Mouse (Mus musculus) gonadal fat pad, adult 2 months (tissue): ENCODE measurements at regions not wholly inside any gene's neighbourhood (a gene's known extent, or its start where the extent isn't known, plus 50 kb on each side); places are given as distances from the start of the nearest gene placed in this dataset.
A peak's percentile ranks its signal among the peaks of the same experiment; 100 is the strongest.

ENCODE experiments used
- DNase-seq: peaks from one replicate; pipeline ENCODE4 v3.0.0-alpha.2; 2012; ENCODE audit warnings: low read depth

GRCm38 (mm10) chr5:141054991-141055390, 54.6 kb upstream of the Card11 start:
- DNase-seq: no peak

GRCm38 (mm10) chr5:141055596-141056343, 55.4 kb upstream of the Card11 start:
- no peak for DNase-seq

GRCm38 (mm10) chr5:141058141-141058540, 57.8 kb upstream of the Card11 start:
- DNase-seq: peak; percentile 87

- no peak for DNase-seq
These were observed 58.5 kb upstream of the Card11 start for GRCm38 (mm10) chr5:141058863-141059262.

- no peak for DNase-seq
These were observed 61.8 kb upstream of the Card11 start for GRCm38 (mm10) chr5:141062144-141062543.

GRCm38 (mm10) chr5:141067561-141067960, 67.2 kb upstream of the Card11 start:
- no peak for DNase-seq

- no peak for DNase-seq
These were observed 74.1 kb upstream of the Card11 start for GRCm38 (mm10) chr5:141074457-141074856.

- no peak for DNase-seq
These were observed 75.8 kb upstream of the Card11 start for GRCm38 (mm10) chr5:141076158-141076557.

GRCm38 (mm10) chr5:141076942-141077341, 76.6 kb upstream of the Card11 start:
- no peak for DNase-seq

- no peak for DNase-seq
These were observed 80.5 kb upstream of the Card11 start for GRCm38 (mm10) chr5:141080896-141081295.

GRCm38 (mm10) chr5:141084056-141084730, 83.8 kb upstream of the Card11 start:
- no peak for DNase-seq

GRCm38 (mm10) chr5:141084746-141085145, 84.4 kb upstream of the Card11 start:
- DNase-seq: no peak

- DNase-seq: no peak
These were observed 91.3 kb upstream of the Card11 start for GRCm38 (mm10) chr5:141091676-141092075.

- DNase-seq: no peak
These were observed 93.3 kb upstream of the Card11 start for GRCm38 (mm10) chr5:141093641-141094040.

- DNase-seq: no peak
These were observed 97.5 kb upstream of the Card11 start for GRCm38 (mm10) chr5:141097878-141098277.

- no peak for DNase-seq
These were observed 111.3 kb upstream of the Card11 start for GRCm38 (mm10) chr5:141111666-141112065.

- DNase-seq: no peak
These were observed 115.0 kb upstream of the Card11 start for GRCm38 (mm10) chr5:141115273-141115904.

- DNase-seq: no peak
These were observed 115.6 kb upstream of the Card11 start for GRCm38 (mm10) chr5:141115963-141116362.

- no peak for DNase-seq
These were observed 115.4 kb upstream of the Sdk1 start for GRCm38 (mm10) chr5:141125870-141126269.

GRCm38 (mm10) chr5:141126536-141126935, 114.8 kb upstream of the Sdk1 start:
- no peak for DNase-seq

GRCm38 (mm10) chr5:141131036-141131435, 110.3 kb upstream of the Sdk1 start:
- DNase-seq: no peak

GRCm38 (mm10) chr5:141131906-141132305, 109.4 kb upstream of the Sdk1 start:
- DNase-seq: no peak

GRCm38 (mm10) chr5:141136239-141136638, 105.1 kb upstream of the Sdk1 start:
- DNase-seq: no peak
